Mouse (Mus musculus) E14TG2a.4 (cell line): ENCODE data around the gene Crtc2.

Experiments
- H3K27me3 ChIP-seq: 2 replicates; pipeline ENCODE4 v1.6.1; 2014; ENCODE audit warnings: low read length, control low read depth; ENCODE audit not compliant: insufficient read depth
- H3K36me3 ChIP-seq: 2 replicates; pipeline ENCODE4 v1.6.1; 2014; ENCODE audit warnings: low read length, control low read depth; ENCODE audit not compliant: insufficient read depth
- H3K4me1 ChIP-seq: replicated peaks from 2 replicates; pipeline ENCODE4 v1.6.1; 2014; ENCODE audit warnings: low read depth, low read length, control low read depth
- H3K4me3 ChIP-seq: replicated peaks from 2 replicates; pipeline ENCODE4 v1.5.1; 2014; ENCODE audit warnings: mild to moderate bottlenecking, low read length
- H3K9me3 ChIP-seq: 2 replicates; pipeline ENCODE4 v1.6.1; 2014; ENCODE audit warnings: low read length, control low read depth
- CTCF ChIP-seq: conservative IDR thresholded peaks from 2 replicates; pipeline ENCODE4 v1.5.1; 2014; ENCODE audit warnings: low read length
- NANOG ChIP-seq: IDR thresholded peaks from 2 replicates; pipeline ENCODE4 v1.6.1; 2014; ENCODE audit warnings: borderline replicate concordance, low read length, mixed read lengths
- POU5F1 ChIP-seq: IDR thresholded peaks from 2 replicates; pipeline ENCODE4 v1.6.1; 2014; ENCODE audit warnings: low read length, borderline replicate concordance

The Crtc2 gene

DNA sequence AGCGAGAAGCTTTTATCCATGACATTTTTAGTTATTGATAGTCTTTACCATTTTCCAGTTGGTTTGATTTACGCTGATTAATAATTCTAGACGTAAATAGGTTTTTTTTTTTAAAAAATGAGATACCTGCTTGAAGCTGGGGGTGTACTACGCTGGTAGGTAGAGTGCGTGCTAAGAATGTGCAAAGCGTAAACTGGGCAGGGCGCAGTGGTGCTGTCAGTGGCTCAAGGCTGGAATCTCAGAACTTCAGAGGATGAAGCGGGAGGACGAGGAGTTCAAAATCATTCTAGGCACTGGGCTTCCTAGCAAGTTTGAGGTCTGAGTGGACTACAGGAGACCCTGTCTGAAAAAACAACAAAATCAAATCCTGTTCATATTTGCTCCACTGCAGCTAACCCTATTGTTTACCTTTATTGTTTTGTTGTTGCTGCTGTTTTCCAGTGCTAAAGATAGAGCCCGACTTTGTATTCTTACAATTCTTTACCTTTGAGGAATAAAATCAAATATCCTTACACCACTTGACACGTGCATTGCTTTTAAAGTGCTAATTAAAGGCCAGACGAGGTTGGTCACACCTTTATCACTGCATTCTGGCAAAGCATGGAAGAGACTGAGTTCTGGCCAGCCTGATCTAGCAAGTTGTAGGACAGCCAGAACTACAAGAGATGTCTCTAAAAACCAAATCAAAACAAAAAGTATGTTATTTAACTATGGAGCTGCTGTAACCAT is 39.8 kb upstream of the Crtc2 start:
- Histone ChIP-seq H3K9me3 (no peaks in the 10 kb centered on the region), H3K36me3 (peaks cover 40% of the 10 kb centered on the region), H3K4me3 (peak overlapping the region; percentile 93), H3K27me3 (no peaks in the 10 kb centered on the region), H3K4me1 (peaks cover 55% of the 10 kb centered on the region)
- TF ChIP-seq NANOG (no peak), POU5F1 (no peak), CTCF (no peak)

DNA sequence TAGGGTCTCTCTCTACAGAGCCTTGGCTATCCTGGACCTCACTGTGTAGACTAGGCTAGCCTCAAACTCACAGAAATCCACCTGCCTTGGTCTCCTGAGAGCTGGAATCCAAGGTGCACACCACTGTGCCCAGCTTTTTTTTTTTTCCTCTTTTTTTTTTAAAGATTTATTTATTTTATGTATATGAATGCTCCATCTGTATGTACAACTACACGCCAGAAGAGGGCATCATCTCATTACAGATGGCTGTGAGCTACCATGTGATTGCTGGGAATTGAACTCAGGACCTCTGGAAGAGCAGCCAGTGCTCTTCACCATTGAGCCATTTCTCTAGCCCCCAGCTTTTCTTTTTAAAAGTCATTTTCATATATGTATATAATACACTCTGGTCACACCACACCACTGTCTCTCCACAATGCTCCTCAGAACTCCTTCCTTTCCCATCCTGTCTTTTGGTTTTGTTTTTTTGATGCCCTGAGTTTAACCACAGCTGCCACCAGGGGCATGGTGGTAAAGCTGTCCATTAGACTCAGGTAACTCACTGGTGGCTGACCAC is 38.1 kb upstream of the Crtc2 start:
- no peak overlapping the region for H3K4me3 ChIP-seq
- H3K36me3 ChIP-seq = peaks cover 22% of the 10 kb centered on the region
- peaks cover 49% of the 10 kb centered on the region for H3K4me1 ChIP-seq
- H3K27me3 ChIP-seq = no peaks in the 10 kb centered on the region
- no peaks in the 10 kb centered on the region for H3K9me3 ChIP-seq
- peak; percentile 3; the same call in 1 of the 2 replicates for TF ChIP-seq CTCF
- TF ChIP-seq POU5F1 = no peak

DNA sequence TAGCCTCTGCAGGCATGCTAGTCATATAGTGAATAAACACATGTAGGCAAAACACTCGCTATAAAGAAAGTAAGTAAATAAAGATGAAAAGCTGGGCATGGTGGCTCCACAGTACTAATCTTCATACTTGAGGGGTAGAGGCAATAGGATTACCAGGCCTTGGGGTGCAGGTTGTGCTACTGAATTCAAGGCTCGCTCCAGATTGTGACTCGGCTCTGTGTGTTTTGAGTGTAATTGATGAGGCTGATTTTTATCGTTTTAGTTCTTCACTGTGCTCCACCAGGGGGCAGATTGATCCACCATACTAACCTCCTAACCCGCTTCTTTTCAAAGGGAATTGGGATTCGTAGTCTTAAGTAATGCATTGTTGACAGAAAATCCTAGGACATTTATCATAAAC is 33.9 kb upstream of the Crtc2 start:
- Histone ChIP-seq H3K4me1 (peaks cover 52% of the 10 kb centered on the region), H3K4me3 (peak overlapping the region; percentile 74), H3K27me3 (peaks cover 3% of the 10 kb centered on the region; the same call in 1 of the 2 replicates), H3K36me3 (no peaks in the 10 kb centered on the region), H3K9me3 (no peaks in the 10 kb centered on the region)
- TF ChIP-seq POU5F1 (no peak), NANOG (no peak), CTCF (peak; percentile 56)

DNA sequence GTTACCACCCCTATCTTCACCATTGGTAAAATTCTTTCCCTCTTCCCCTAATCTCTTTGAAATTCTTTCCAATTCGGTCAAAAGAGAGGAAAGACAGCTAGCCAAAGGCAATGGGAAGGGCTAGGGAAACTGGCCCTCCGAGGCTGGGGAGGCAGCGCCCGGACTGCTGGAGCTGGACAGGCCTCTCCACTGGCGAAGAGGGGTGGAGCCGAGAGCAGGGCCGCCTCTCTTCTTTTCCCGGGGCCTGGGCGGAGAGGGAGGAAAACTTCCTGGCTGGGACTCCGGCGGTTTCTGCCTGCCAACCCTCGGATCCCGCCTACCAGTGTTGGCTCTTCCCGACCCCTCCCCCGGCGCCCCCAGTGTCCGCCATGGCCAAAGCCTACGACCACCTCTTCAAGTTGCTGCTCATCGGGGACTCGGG is 33.4 kb upstream of the Crtc2 start:
- TF ChIP-seq POU5F1 (no peak), CTCF (no peak; the same call in 1 of the 2 replicates), NANOG (no peak)
- peak overlapping the region; percentile 74 for H3K4me3 ChIP-seq
- H3K36me3 ChIP-seq = no peaks in the 10 kb centered on the region
- H3K4me1 ChIP-seq = peaks cover 52% of the 10 kb centered on the region
- H3K9me3 ChIP-seq = no peaks in the 10 kb centered on the region
- peaks cover 3% of the 10 kb centered on the region; the same call in 1 of the 2 replicates for H3K27me3 ChIP-seq

DNA sequence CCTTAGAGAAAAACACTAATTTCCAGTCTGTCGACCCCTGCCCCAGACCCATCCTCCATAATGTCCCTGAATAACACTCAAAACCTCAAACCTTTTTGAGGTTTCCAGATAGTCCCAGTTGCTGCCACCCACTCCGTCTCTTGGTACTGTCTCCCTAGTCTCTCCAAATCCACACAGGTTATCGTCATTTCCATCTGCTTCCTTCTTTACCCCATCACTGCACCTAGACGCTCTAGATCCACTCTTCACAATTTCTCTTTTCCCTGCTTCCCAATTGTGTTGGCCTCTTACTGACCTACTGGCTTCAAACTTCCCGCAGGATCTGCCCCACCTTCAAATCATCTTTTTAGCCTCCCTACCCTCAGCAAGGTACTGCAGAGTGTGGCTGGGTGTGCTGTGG is 32.8 kb upstream of the Crtc2 start:
- Histone ChIP-seq H3K4me3 (peak overlapping the region; percentile 74), H3K36me3 (no peaks in the 10 kb centered on the region), H3K4me1 (peaks cover 55% of the 10 kb centered on the region), H3K27me3 (peaks cover 3% of the 10 kb centered on the region; the same call in 1 of the 2 replicates), H3K9me3 (no peaks in the 10 kb centered on the region)
- TF ChIP-seq CTCF = no peak
- TF ChIP-seq NANOG = no peak
- TF ChIP-seq POU5F1 = no peak

DNA sequence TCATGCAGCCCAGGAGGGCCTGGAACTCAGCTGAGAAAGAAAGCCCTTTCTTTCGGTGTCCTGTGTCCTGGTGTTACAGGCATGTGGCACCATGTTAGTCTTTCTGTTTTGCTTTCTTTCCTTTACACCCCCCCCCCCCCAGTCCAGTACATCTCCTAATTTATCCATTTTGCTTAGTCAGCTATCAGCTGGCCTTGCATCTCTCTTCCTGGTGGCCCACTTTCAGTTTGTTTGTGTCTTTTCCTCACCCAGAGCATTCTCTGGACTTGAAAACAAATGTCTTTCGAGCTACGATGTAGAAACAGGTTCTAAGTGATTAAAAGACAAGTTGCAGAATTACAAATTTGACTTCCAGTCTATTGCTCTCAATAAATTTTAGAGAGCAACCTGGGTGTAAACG is 31.5 kb upstream of the Crtc2 start:
- Histone ChIP-seq H3K4me3 (no peak overlapping the region), H3K27me3 (peaks cover 3% of the 10 kb centered on the region; the same call in 1 of the 2 replicates), H3K4me1 (peaks cover 55% of the 10 kb centered on the region), H3K9me3 (no peaks in the 10 kb centered on the region), H3K36me3 (no peaks in the 10 kb centered on the region)
- TF ChIP-seq POU5F1 = no peak
- TF ChIP-seq NANOG = no peak
- TF ChIP-seq CTCF = no peak

DNA sequence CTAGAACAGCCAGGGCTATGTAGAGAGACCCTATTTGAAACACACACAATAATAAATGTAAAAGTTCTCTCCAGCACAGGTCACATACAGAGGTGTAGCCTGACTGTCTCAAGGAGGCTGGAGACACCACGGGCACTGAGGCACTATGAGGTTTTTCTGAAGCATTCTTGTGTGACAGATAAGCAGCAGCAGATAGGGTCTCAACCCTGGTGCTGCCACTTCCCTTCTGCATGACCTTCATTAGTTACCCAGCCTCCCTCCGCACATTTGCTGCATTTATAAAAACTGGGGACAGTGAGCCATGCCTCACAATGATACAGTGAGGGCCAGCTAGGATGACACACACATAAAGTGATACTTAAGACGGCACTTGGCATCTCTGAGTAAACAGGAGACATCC is 31.0 kb upstream of the Crtc2 start:
- no peak for TF ChIP-seq NANOG
- no peak for TF ChIP-seq CTCF
- no peak for TF ChIP-seq POU5F1
- Histone ChIP-seq H3K36me3 (no peaks in the 10 kb centered on the region), H3K4me3 (no peak overlapping the region), H3K27me3 (peaks cover 3% of the 10 kb centered on the region; the same call in 1 of the 2 replicates), H3K9me3 (no peaks in the 10 kb centered on the region), H3K4me1 (peaks cover 55% of the 10 kb centered on the region)

DNA sequence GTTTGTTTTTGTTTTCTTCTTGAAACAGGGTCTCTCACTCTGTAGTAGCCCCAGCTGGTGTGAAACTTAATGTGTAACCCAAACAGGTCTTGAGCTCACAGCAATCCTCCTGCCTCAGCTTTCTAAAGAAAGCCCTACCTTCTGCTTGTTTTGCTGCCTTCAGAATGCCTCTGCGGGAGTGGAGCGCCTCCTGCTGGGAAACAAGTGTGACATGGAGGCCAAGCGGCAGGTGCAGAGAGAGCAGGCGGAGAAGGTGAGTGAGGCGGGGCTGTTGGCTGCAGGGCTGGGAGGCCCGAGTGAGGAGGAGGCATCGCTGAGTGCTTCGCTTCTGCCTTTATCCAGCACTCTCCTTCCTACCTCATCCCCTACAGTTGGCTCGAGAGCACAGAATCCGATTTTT is 29.6 kb upstream of the Crtc2 start:
- no peak overlapping the region for H3K4me3 ChIP-seq
- H3K9me3 ChIP-seq = no peaks in the 10 kb centered on the region
- no peaks in the 10 kb centered on the region for H3K36me3 ChIP-seq
- peak; percentile 48 for TF ChIP-seq CTCF
- no peak for TF ChIP-seq POU5F1
- H3K4me1 ChIP-seq = peaks cover 60% of the 10 kb centered on the region
- peaks cover 3% of the 10 kb centered on the region; the same call in 1 of the 2 replicates for H3K27me3 ChIP-seq

DNA sequence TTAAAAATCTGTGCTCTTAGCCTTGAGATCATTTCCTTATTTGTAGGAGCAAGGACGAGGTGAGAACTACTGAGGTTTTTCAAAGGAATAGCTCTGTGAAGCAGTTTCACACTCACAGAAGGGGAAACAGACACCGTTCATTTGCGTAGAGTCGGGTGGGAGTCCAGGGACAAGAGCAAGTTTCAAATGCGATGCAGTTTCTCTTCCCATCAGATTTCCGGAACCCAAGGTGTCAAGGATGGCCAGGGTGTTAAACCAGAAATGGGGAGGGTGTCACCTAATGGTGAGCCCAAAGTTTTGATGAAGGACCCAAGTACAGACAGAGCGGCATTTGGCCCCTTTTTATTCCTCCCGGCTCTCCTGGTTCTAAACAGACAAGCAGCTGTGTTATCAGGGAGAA is 22.9 kb upstream of the Crtc2 start:
- Histone ChIP-seq H3K4me1 (peaks cover 26% of the 10 kb centered on the region), H3K4me3 (peak overlapping the region; percentile 91), H3K9me3 (no peaks in the 10 kb centered on the region), H3K27me3 (no peaks in the 10 kb centered on the region), H3K36me3 (peaks cover 25% of the 10 kb centered on the region)
- TF ChIP-seq POU5F1 (no peak), CTCF (no peak), NANOG (no peak)
